Mouse (Mus musculus): ENCODE data around the gene Pmp22. TPM values are rescaled to one million over a fixed set of nuclear protein-coding genes. Genes with fewer than 3 reads are reported as not detected.

Gene Pmp22
- total and polyA plus RNA-seq, 3 experiments = not detected

DNA sequence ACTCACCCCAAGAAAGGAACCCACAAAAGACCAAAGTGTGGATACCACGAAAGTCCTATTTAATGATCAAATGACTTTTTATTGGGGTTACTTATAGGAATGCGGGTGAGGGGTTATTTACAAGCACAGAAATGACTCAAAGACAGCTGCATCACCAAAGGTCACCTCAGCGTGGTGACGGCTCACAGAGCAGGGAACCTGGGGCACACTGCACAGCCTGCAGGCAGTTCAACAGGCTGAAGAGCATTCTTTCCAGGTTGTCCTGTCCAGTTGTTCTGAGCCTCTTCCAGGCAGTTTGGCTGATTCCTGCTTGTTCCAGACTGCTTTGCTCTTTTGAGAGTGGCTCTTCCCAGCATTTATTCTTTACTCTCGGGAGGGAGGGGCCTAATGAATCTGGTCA is 12.1 kb upstream of the Pmp22 start:
- TF ChIP-seq USF1 (IDR thresholded peaks at IDR 0.05; ENCODE audit: low read depth, low read length) = no peak
- TF ChIP-seq ZNF384 (IDR thresholded peaks at IDR 0.05; ENCODE audit: low read depth, low read length) = no peak
- TF ChIP-seq POLR2A (IDR thresholded peaks at IDR 0.05; ENCODE audit: control insufficient read depth in 1 of 2, insufficient read depth in 1 of 2, low read depth in 1 of 2, low read length in 2 of 2, poor library complexity in 1 of 2) = no peak
- no peak for TF ChIP-seq GABPA (IDR thresholded peaks at IDR 0.05; ENCODE audit: low read depth, low read length)
- TF ChIP-seq TCF12 (IDR thresholded peaks at IDR 0.05; ENCODE audit: low read depth, low read length) = no peak
- no peak for TF ChIP-seq UBTF (IDR thresholded peaks at IDR 0.05; ENCODE audit: borderline replicate concordance, insufficient read depth, low read depth, low read length)
- TF ChIP-seq MYC (IDR thresholded peaks at IDR 0.05; ENCODE audit: low read depth, low read length) = no peak
- no peak for TF ChIP-seq MXI1 (IDR thresholded peaks at IDR 0.05; ENCODE audit: low read depth, low read length)
- TF ChIP-seq RAD21 (IDR thresholded peaks at IDR 0.05; ENCODE audit: low read depth, low read length) = no peak
- TF ChIP-seq MAX (IDR thresholded peaks at IDR 0.05; ENCODE audit: low read length) = no peak
- no peaks in the 10 kb centered on the region for H3K4me1 ChIP-seq (ENCODE audit: control insufficient read depth in 1 of 2, insufficient read depth in 2 of 2, low read length in 2 of 2)
- no peak overlapping the region for H3K9ac ChIP-seq (ENCODE audit: control insufficient read depth, low read depth, low read length, poor library complexity, severe bottlenecking)
- no peaks in the 10 kb centered on the region for H3K36me3 ChIP-seq (ENCODE audit: control insufficient read depth in 1 of 2, insufficient read depth in 2 of 2, low read length in 2 of 2)
- H3K79me2 ChIP-seq (ENCODE audit: control insufficient read depth, insufficient read depth, low read length, poor library complexity) = no peaks in the 10 kb centered on the region
- DNase-seq (ENCODE audit: low read depth, low spot score) = no peak
- H3K27ac ChIP-seq (ENCODE audit: control insufficient read depth, low read depth, low read length) = no peak overlapping the region
- H3K9me3 ChIP-seq (replicated peaks; ENCODE audit: insufficient read depth, low read length) = no peaks in the 10 kb centered on the region
- peaks cover 0 to 2% of the 10 kb centered on the region in 2 experiments; a peak in 1 of 4 replicates for H3K27me3 ChIP-seq (ENCODE audit: control insufficient read depth in 1 of 2, insufficient read depth in 2 of 2, low read length in 2 of 2)
- H3K4me3 ChIP-seq (ENCODE audit: control insufficient read depth in 1 of 2, insufficient read depth in 1 of 2, low read depth in 2 of 2, low read length in 2 of 2) = no peak overlapping the region

DNA sequence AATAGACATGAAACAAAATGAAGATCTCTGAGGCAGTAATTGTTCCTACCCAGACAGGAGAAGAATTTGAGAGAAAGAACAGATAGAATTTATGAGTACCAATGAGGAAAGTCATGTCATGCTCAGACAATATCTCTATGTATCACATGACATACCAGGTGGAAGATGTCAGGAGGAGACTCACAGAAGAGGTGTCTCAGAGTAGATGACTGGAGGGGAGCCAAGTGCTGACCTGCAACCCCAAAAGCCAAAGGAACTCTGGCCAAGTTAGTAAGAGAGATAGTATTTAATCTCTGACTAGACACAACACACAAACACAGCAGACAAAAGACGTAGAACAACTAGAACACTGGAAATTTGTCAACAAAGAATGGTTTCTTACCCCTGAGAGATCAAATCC is 11.5 kb upstream of the Pmp22 start:
- Histone ChIP-seq H3K9me3 (replicated peaks; ENCODE audit: insufficient read depth, low read length) (no peaks in the 10 kb centered on the region), H3K36me3 (ENCODE audit: control insufficient read depth in 1 of 2, insufficient read depth in 2 of 2, low read length in 2 of 2) (no peaks in the 10 kb centered on the region), H3K4me1 (ENCODE audit: control insufficient read depth in 1 of 2, insufficient read depth in 2 of 2, low read length in 2 of 2) (no peaks in the 10 kb centered on the region), H3K79me2 (ENCODE audit: control insufficient read depth, insufficient read depth, low read length, poor library complexity) (no peaks in the 10 kb centered on the region), H3K4me3 (ENCODE audit: control insufficient read depth in 1 of 2, insufficient read depth in 1 of 2, low read depth in 2 of 2, low read length in 2 of 2) (no peak overlapping the region), H3K9ac (ENCODE audit: control insufficient read depth, low read depth, low read length, poor library complexity, severe bottlenecking) (no peak overlapping the region), H3K27me3 (ENCODE audit: control insufficient read depth in 1 of 2, insufficient read depth in 2 of 2, low read length in 2 of 2) (peaks cover 0 to 2% of the 10 kb centered on the region in 2 experiments; a peak in 1 of 4 replicates), H3K27ac (ENCODE audit: control insufficient read depth, low read depth, low read length) (no peak overlapping the region)
- DNase-seq (ENCODE audit: low read depth, low spot score) = no peak
- TF ChIP-seq TAL1 (IDR thresholded peaks at IDR 0.05; ENCODE audit: low read length) = no peak
- no peak for TF ChIP-seq ZC3H11A (IDR thresholded peaks at IDR 0.05; ENCODE audit: low read depth, low read length)
- no peak for TF ChIP-seq BHLHE40 (IDR thresholded peaks at IDR 0.05; ENCODE audit: borderline replicate concordance, low read depth, low read length)
- TF ChIP-seq ZNF384 (IDR thresholded peaks at IDR 0.05; ENCODE audit: low read depth, low read length) = no peak
- no peak for TF ChIP-seq NELFE (IDR thresholded peaks at IDR 0.05; ENCODE audit: low read depth, low read length)
- no peak for TF ChIP-seq MYC (IDR thresholded peaks at IDR 0.05; ENCODE audit: low read depth, low read length)
- no peak for TF ChIP-seq KAT2A (conservative IDR thresholded peaks at IDR 0.05; ENCODE audit: low read depth, low read length)
- TF ChIP-seq RCOR1 (IDR thresholded peaks at IDR 0.05; ENCODE audit: low read depth, low read length) = no peak
- TF ChIP-seq RAD21 (IDR thresholded peaks at IDR 0.05; ENCODE audit: low read depth, low read length) = no peak
- TF ChIP-seq MXI1 (IDR thresholded peaks at IDR 0.05; ENCODE audit: low read depth, low read length) = no peak
- TF ChIP-seq POLR2AphosphoS2 (IDR thresholded peaks at IDR 0.05; ENCODE audit: low read length) = no peak
- TF ChIP-seq TCF12 (IDR thresholded peaks at IDR 0.05; ENCODE audit: low read depth, low read length) = no peak
